In the genomic region with DNA sequence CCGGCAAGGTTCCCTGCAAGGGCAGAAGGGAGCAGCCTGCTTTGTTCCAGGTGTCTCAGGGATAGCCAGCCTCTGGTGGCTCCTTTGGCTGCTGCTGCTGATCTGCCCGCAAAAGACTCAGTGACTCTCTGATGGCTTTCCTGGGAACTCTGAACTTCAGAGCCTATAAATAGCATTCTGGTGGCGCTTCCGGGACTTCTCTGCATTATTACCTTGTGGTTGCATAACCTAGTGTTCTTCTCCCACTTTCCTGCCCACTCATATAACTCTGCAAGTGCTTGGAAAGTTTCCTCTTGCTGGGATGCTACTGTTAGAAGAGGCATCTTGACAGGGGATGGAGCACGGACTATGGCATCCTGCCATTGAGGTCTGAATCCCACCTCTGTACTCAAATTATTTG, we compare ENCODE assay signal across 31 mouse cellular contexts. TPM values are rescaled to one million over a fixed set of nuclear protein-coding genes. Genes with fewer than 3 reads are reported as not detected.
A peak's percentile ranks its signal among the peaks of the same experiment; 100 is the strongest.
DNase-seq lines count a peak whose midpoint lies in the region; ATAC-seq and TF ChIP-seq lines count a peak whose summit lies in the region.
"Had no signal": no experiment of that assay in that cellular context is flagged by ENCODE, and none has a peak within 500 bp of the region (broad histone marks: within the 10 kb centered on the region; RNA-seq: fewer than 3 reads in every experiment).

No protein-coding gene starts in this region.

- no peak for TF ChIP-seq POLR2A in thymus, adult 2 months (IDR thresholded peaks at IDR 0.05; ENCODE audit: control insufficient read depth, extremely low read depth, insufficient read depth, low read length, poor library complexity)
- TF ChIP-seq POLR2A in small intestine, adult 2 months (IDR thresholded peaks at IDR 0.05; ENCODE audit: low read depth, low read length), result no peak

- no peak overlapping the region for H3K4me3 ChIP-seq in intestine, embryonic 16.5 days (ENCODE audit: low read length)
- H3K4me3 ChIP-seq in intestine, embryonic 15.5 days (replicated peaks), result no peak overlapping the region
- H3K4me3 ChIP-seq in thymus, adult 2 months (ENCODE audit: control insufficient read depth, insufficient read depth, low read length), result no peak overlapping the region
- H3K4me3 ChIP-seq in small intestine, adult 2 months (ENCODE audit: low read depth, low read length), result no peak overlapping the region
- H3K4me3 ChIP-seq: embryonic facial prominence, embryonic 13.5 days; embryonic facial prominence, embryonic 15.5 days; erythroblast, embryonic 14.5 days; forebrain, embryonic 10.5 days; forebrain, embryonic 12.5 days had no signal

- H3K36me3 ChIP-seq in intestine, embryonic 16.5 days (ENCODE audit: control insufficient read depth, insufficient read depth, low read length), result no peaks in the 10 kb centered on the region
- no peaks in the 10 kb centered on the region for H3K36me3 ChIP-seq in intestine, embryonic 15.5 days
- H3K36me3 ChIP-seq in thymus, adult 2 months (ENCODE audit: control insufficient read depth, insufficient read depth, low read length), result no peaks in the 10 kb centered on the region
- peaks cover 12% of the 10 kb centered on the region for H3K36me3 ChIP-seq in small intestine, adult 2 months (ENCODE audit: control insufficient read depth, insufficient read depth, low read length)
- H3K36me3 ChIP-seq: embryonic facial prominence, embryonic 13.5 days; embryonic facial prominence, embryonic 15.5 days; forebrain, embryonic 10.5 days; forebrain, embryonic 12.5 days; G1E had no signal

- H3K4me1 ChIP-seq in intestine, embryonic 16.5 days (ENCODE audit: control insufficient read depth, insufficient read depth, low read length), result peaks cover 16% of the 10 kb centered on the region; the same call in 1 of the 2 replicates
- peaks cover 12% of the 10 kb centered on the region; the same call in 1 of the 2 replicates for H3K4me1 ChIP-seq in intestine, embryonic 15.5 days (replicated peaks)
- peaks cover 52% of the 10 kb centered on the region for H3K4me1 ChIP-seq in thymus, adult 2 months (replicated peaks; ENCODE audit: control insufficient read depth, insufficient read depth, low read length)
- H3K4me1 ChIP-seq in small intestine, adult 2 months (ENCODE audit: control insufficient read depth, insufficient read depth, insufficient read length, low read length), result peaks cover 43% of the 10 kb centered on the region
- H3K4me1 ChIP-seq: embryonic facial prominence, embryonic 13.5 days; embryonic facial prominence, embryonic 15.5 days; forebrain, embryonic 12.5 days had no signal

- H3K4me2 ChIP-seq in intestine, embryonic 16.5 days (ENCODE audit: low read depth, low read length), result no peak overlapping the region
- H3K4me2 ChIP-seq in intestine, embryonic 15.5 days (replicated peaks), result no peak overlapping the region
- H3K4me2 ChIP-seq: embryonic facial prominence, embryonic 13.5 days; embryonic facial prominence, embryonic 15.5 days; forebrain, embryonic 12.5 days had no signal

- H3K9me3 ChIP-seq in intestine, embryonic 16.5 days (ENCODE audit: control insufficient read depth, low read length), result no peaks in the 10 kb centered on the region
- H3K9me3 ChIP-seq in intestine, embryonic 15.5 days, result no peaks in the 10 kb centered on the region
- H3K9me3 ChIP-seq: embryonic facial prominence, embryonic 13.5 days; embryonic facial prominence, embryonic 15.5 days; forebrain, embryonic 10.5 days; forebrain, embryonic 12.5 days; G1E had no signal

- 80% methylated on average over 5 of the region's 5 CpGs for WGBS in intestine, embryonic 16.5 days
- WGBS in intestine, embryonic 15.5 days, result 71% methylated on average over 5 of the region's 5 CpGs
- 36% methylated on average over 5 of the region's 5 CpGs for WGBS in thymus, adult 2 months
- 23% methylated on average over 5 of the region's 5 CpGs for WGBS in small intestine, adult 2 months

- H3K27me3 ChIP-seq in intestine, embryonic 16.5 days (replicated peaks; ENCODE audit: control insufficient read depth, insufficient read depth, low read length), result no peaks in the 10 kb centered on the region
- H3K27me3 ChIP-seq in intestine, embryonic 15.5 days (replicated peaks), result no peaks in the 10 kb centered on the region
- no peaks in the 10 kb centered on the region for H3K27me3 ChIP-seq in thymus, adult 2 months (ENCODE audit: control insufficient read depth, insufficient read depth, low read length)
- H3K27me3 ChIP-seq in small intestine, adult 2 months (ENCODE audit: control insufficient read depth, insufficient read depth, low read length), result no peaks in the 10 kb centered on the region
- H3K27me3 ChIP-seq: embryonic facial prominence, embryonic 13.5 days; embryonic facial prominence, embryonic 15.5 days had no signal

- no peak for TF ChIP-seq CTCF in thymus, adult 2 months (IDR thresholded peaks at IDR 0.05; ENCODE audit: borderline replicate concordance, control insufficient read depth, extremely low read depth, insufficient read depth, low read length, poor library complexity)
- 0 out of 2 replicates have a peak, but pooled peaks have one; percentile 2 for TF ChIP-seq CTCF in small intestine, adult 2 months (IDR thresholded peaks at IDR 0.05; ENCODE audit: extremely low read depth, insufficient read length, insufficient replicate concordance, low read depth, low read length)

- H3K9ac ChIP-seq in intestine, embryonic 16.5 days (ENCODE audit: low read depth, low read length), result no peak overlapping the region
- no peak overlapping the region for H3K9ac ChIP-seq in intestine, embryonic 15.5 days
- H3K9ac ChIP-seq: embryonic facial prominence, embryonic 13.5 days; embryonic facial prominence, embryonic 15.5 days; forebrain, embryonic 12.5 days had no signal

- 0 out of 2 replicates have a peak overlapping the region, but pooled peaks have one; percentile 10 for H3K27ac ChIP-seq in intestine, embryonic 16.5 days (ENCODE audit: low read length)
- no peak overlapping the region for H3K27ac ChIP-seq in intestine, embryonic 15.5 days
- H3K27ac ChIP-seq in thymus, adult 2 months (ENCODE audit: control insufficient read depth, insufficient read depth, low read length), result peak overlapping the region; percentile 56
- H3K27ac ChIP-seq in small intestine, adult 2 months (ENCODE audit: insufficient read depth, low read depth, low read length), result peak overlapping the region; percentile 51; the same call in 1 of the 2 replicates
- H3K27ac ChIP-seq: embryonic facial prominence, embryonic 13.5 days; embryonic facial prominence, embryonic 15.5 days; forebrain, embryonic 10.5 days; forebrain, embryonic 12.5 days had no signal

- DNase-seq in frontal cortex, postnatal 10 days (ENCODE audit: low spot score in 2 of 2), result no peak
- no peak for DNase-seq in thymus, adult 2 months
- no peak for DNase-seq in thymus, postnatal 25 days
- DNase-seq in spleen, postnatal 10 days (ENCODE audit: low spot score in 2 of 2), result no peak
- DNase-seq: adrenal gland, adult 8-10 months; adrenal gland, postnatal 14 days; adrenal gland, postnatal 36 days; B cell, adult 2 months; cerebellum, adult 11 months; cerebellum, adult 18-20 months; cerebellum, adult 8-10 months; cerebellum, adult 9-11 months; cerebellum, postnatal 14 days; cerebellum, postnatal 36 days; embryo, embryonic 11 days had no signal

- ATAC-seq in frontal cortex, adult (ENCODE audit: low TSS enrichment), result peak; percentile 50; the same call in 1 of the 2 replicates
- peak; percentile 26; the same call in 1 of the 2 replicates for ATAC-seq in intestine, embryonic 16.5 days
- no peak for ATAC-seq in intestine, embryonic 15.5 days
- ATAC-seq: activated CD4-positive, CD25-positive, alpha-beta regulatory T cell, adult 4 months; CD4-positive, CD25-positive, alpha-beta regulatory T cell, adult 4 months; forebrain, embryonic 14.5 days; Patski had no signal

RNA-seq across cellular contexts. Expression of gene Tmprss4, which starts 6.3 kb away (rescaled TPM):
- 45.2 and 46.2 TPM in 2 replicates for polyA plus RNA-seq in intestine, embryonic 16.5 days (2015; fragmentation: Nextera tagmentation; extraction: Ambion mirVana)
- polyA plus RNA-seq in intestine, embryonic 15.5 days (2015; fragmentation: Nextera tagmentation; extraction: Ambion mirVana), result 29.1 and 33.6 TPM in 2 replicates
- 7.4 and 16.1 TPM in 2 replicates for polyA plus RNA-seq in thymus, adult 2 months (2012; rRNA removed)
- 65.3 and 108 TPM in 2 replicates for polyA plus RNA-seq in small intestine, adult 2 months (2012; rRNA removed)
- polyA plus RNA-seq: activated CD4-positive, CD25-positive, alpha-beta regulatory T cell, adult 4 months; brain, embryonic 14.5 days; CD4-positive, CD25-positive, alpha-beta regulatory T cell, adult 4 months; embryonic facial prominence, embryonic 11.5 days; erythroblast, embryonic 14.5 days; forebrain, embryonic 14.5 days; G1E; Patski had no signal

RNA-seq across cellular contexts. Expression of gene BC049352, which starts 15.7 kb away (rescaled TPM):
- 0.15 and 0.36 TPM in 2 replicates for polyA plus RNA-seq in intestine, embryonic 16.5 days (2015; fragmentation: Nextera tagmentation; extraction: Ambion mirVana)
- 0.43 TPM in 1 of 2 replicates, not detected in the other for polyA plus RNA-seq in intestine, embryonic 15.5 days (2015; fragmentation: Nextera tagmentation; extraction: Ambion mirVana)
- polyA plus RNA-seq in thymus, adult 2 months (2012; rRNA removed), result 1.7 and 4.5 TPM in 2 replicates
- 0.10 TPM in 1 of 2 replicates, not detected in the other for polyA plus RNA-seq in small intestine, adult 2 months (2012; rRNA removed)
- polyA plus RNA-seq: brain, embryonic 14.5 days; embryonic facial prominence, embryonic 11.5 days; erythroblast, embryonic 14.5 days; forebrain, embryonic 10.5 days; forebrain, embryonic 14.5 days; G1E; Patski had no signal

RNA-seq across cellular contexts. Expression of gene Scn4b, which starts 59.4 kb away (rescaled TPM):
- 0.13 and 0.15 TPM in 2 replicates for polyA plus RNA-seq in intestine, embryonic 16.5 days (2015; fragmentation: Nextera tagmentation; extraction: Ambion mirVana)
- 0.11 and 0.13 TPM in 2 replicates for polyA plus RNA-seq in intestine, embryonic 15.5 days (2015; fragmentation: Nextera tagmentation; extraction: Ambion mirVana)
- polyA plus RNA-seq in thymus, adult 2 months (2012; rRNA removed), result 20.5 and 26.2 TPM in 2 replicates
- polyA plus RNA-seq in small intestine, adult 2 months (2012; rRNA removed), result 0.06 and 0.09 TPM in 2 replicates
- polyA plus RNA-seq: activated CD4-positive, CD25-positive, alpha-beta regulatory T cell, adult 4 months; erythroblast, embryonic 14.5 days; G1E; Patski had no signal

Comparison
In these comparisons a context has a peak if more than half of its experiments do, and no peak if none do; other contexts are left out.
1. RNA of gene Scn4b, which starts 59.4 kb away (polyA plus RNA-seq): 20.5 to 26.2 TPM in thymus, adult 2 months; 0.13 to 0.15 TPM in intestine, embryonic 16.5 days, 0.11 to 0.13 TPM in intestine, embryonic 15.5 days and 0.06 to 0.09 TPM in small intestine, adult 2 months; every median in the first group is over 10 times any median in the second.